Mouse (Mus musculus) CH12.LX (cell line): Measurements from ENCODE around the gene Dhx37. TPM values are rescaled to one million over a fixed set of nuclear protein-coding genes. Genes with fewer than 3 reads are reported as not detected.

Source experiments
- DNase-seq: peaks from one replicate; pipeline ENCODE4 v3.0.0-alpha.2; 2013; ENCODE audit errors: extremely low read depth
- H3K27ac ChIP-seq: 2 replicates; pipeline ENCODE4 v1.5.1; 2012; ENCODE audit warnings: low read depth, mild to moderate bottlenecking, control low read depth, moderate library complexity; ENCODE audit not compliant: insufficient read depth
- H3K27me3 ChIP-seq: replicated peaks from 2 replicates; pipeline ENCODE3; 2012; ENCODE audit warnings: inconsistent platforms
- H3K36me3 ChIP-seq, 2 experiments: replicated peaks in 1 of 2; 2 replicates each; pipeline versions ENCODE3 to v1.6.1; 2012; ENCODE audit warnings: inconsistent platforms in 1 of 2, low read length in 1 of 2, mild to moderate bottlenecking in 1 of 2, mixed read lengths in 1 of 2, moderate library complexity in 1 of 2; ENCODE audit not compliant: control insufficient read depth in 1 of 2, insufficient read depth in 1 of 2
- H3K4me1 ChIP-seq, 2 experiments: 2 replicates each; pipeline ENCODE4 v1.6.1; 2012; ENCODE audit warnings: inconsistent platforms in 1 of 2, moderate library complexity in 1 of 2; ENCODE audit not compliant: insufficient read depth in 2 of 2, control insufficient read depth in 1 of 2
- H3K4me2 ChIP-seq: 2 replicates; pipeline ENCODE4 v1.6.1; 2012; ENCODE audit warnings: low read depth, mild to moderate bottlenecking, control low read depth; ENCODE audit not compliant: poor library complexity, insufficient read depth, severe bottlenecking
- H3K4me3 ChIP-seq, 3 experiments: fragments of 150-350 bp in 1 of 3; sonication (generic) in 1 of 3; replicated peaks in 1 of 3; 2 replicates each; pipeline versions ENCODE3 to v1.5.1; 2011 to 2012; ENCODE audit warnings: low read depth in 2 of 3, low read length in 2 of 3, mild to moderate bottlenecking in 2 of 3, moderate library complexity in 2 of 3, control low read depth in 1 of 3, improper control_type of control experiment in 1 of 3, inconsistent platforms in 1 of 3, mixed read lengths in 1 of 3; ENCODE audit not compliant: poor library complexity in 1 of 3
- H3K79me2 ChIP-seq: replicated peaks from 2 replicates; pipeline ENCODE4 v1.6.1; 2012; ENCODE audit warnings: mild to moderate bottlenecking, moderate library complexity; ENCODE audit not compliant: control insufficient read depth, poor library complexity, insufficient read depth, severe bottlenecking; ENCODE audit errors: extremely low read depth
- H3K9ac ChIP-seq: 2 replicates; pipeline ENCODE4 v1.6.1; 2012; ENCODE audit warnings: low read depth, mild to moderate bottlenecking, control low read depth, moderate library complexity; ENCODE audit not compliant: insufficient read depth
- H3K9me3 ChIP-seq: replicated peaks from 2 replicates; pipeline ENCODE3; 2012; ENCODE audit warnings: low read length, inconsistent platforms, mixed read lengths
- CTCF ChIP-seq, 2 experiments: IDR thresholded peaks in 1 of 2; conservative IDR thresholded peaks in 1 of 2; 2 replicates each; pipeline ENCODE4 v1.5.1; 2011 to 2012; ENCODE audit warnings: low read depth in 2 of 2, low read length in 2 of 2, improper control_type of control experiment in 1 of 2, inconsistent platforms in 1 of 2, mild to moderate bottlenecking in 1 of 2, moderate library complexity in 1 of 2
- E2F4 ChIP-seq: IDR thresholded peaks from 2 replicates; pipeline ENCODE4 v1.6.1; 2011; ENCODE audit warnings: low read depth, low read length, improper control_type of control experiment; ENCODE audit not compliant: insufficient replicate concordance
- ELF1 ChIP-seq: IDR thresholded peaks from 2 replicates; pipeline ENCODE4 v1.6.1; 2014; ENCODE audit warnings: low read depth, mild to moderate bottlenecking, inconsistent platforms, low read length, improper control_type of control experiment
- EP300 ChIP-seq: IDR thresholded peaks from 2 replicates; pipeline ENCODE4 v1.6.1; 2011; ENCODE audit warnings: low read length, improper control_type of control experiment
- ETS1 ChIP-seq: conservative IDR thresholded peaks from 2 replicates; pipeline ENCODE4 v1.6.1; 2012; ENCODE audit warnings: low read depth, mild to moderate bottlenecking, inconsistent platforms, low read length, improper control_type of control experiment, moderate library complexity
- GABPA ChIP-seq: IDR thresholded peaks from 2 replicates; pipeline ENCODE4 v1.6.1; 2012; ENCODE audit warnings: low read depth, low read length, improper control_type of control experiment, inconsistent platforms; ENCODE audit not compliant: insufficient replicate concordance
- RAD21 ChIP-seq: IDR thresholded peaks from 2 replicates; pipeline ENCODE4 v1.6.1; 2011; ENCODE audit warnings: low read depth, mild to moderate bottlenecking, low read length, improper control_type of control experiment, moderate library complexity
- SIN3A ChIP-seq: IDR thresholded peaks from 2 replicates; pipeline ENCODE4 v1.6.1; 2012; ENCODE audit warnings: low read length, improper control_type of control experiment, inconsistent platforms
- TBP ChIP-seq: conservative IDR thresholded peaks from 2 replicates; pipeline ENCODE4 v1.6.1; 2011; ENCODE audit warnings: low read depth, low read length, improper control_type of control experiment
- TCF12 ChIP-seq: IDR thresholded peaks from 2 replicates; pipeline ENCODE4 v1.6.1; 2014; ENCODE audit warnings: low read depth, mild to moderate bottlenecking, inconsistent platforms, low read length, improper control_type of control experiment
- USF2 ChIP-seq: conservative IDR thresholded peaks from 2 replicates; pipeline ENCODE4 v1.6.1; 2011; ENCODE audit warnings: low read depth, low read length, improper control_type of control experiment
- dilution Hi-C: fragments of 300-500 bp; cut with MboI; formaldehyde crosslinking; loops from 2 replicates; pipeline ENCODE4 v1.14.3; 2020; ENCODE audit warnings: low sequenced_read_pairs; ENCODE audit not compliant: extremely low pct_unique_long_range_greater_than_20kb, extremely low pct_ligation_motif_present
- in situ Hi-C: fragments of 300-500 bp; cut with MboI; formaldehyde crosslinking; loops from 3 replicates; pipeline ENCODE4 v1.14.3; 2019; ENCODE audit warnings: low sequenced_read_pairs, low pct_ligation_motif_present, low pct_unique_long_range_greater_than_20kb, mixed read lengths
- polyA plus RNA-seq: library from polyadenylated mRNA; unstranded; fragments of >175 nt; gene quantifications from 2 replicates; pipeline ENCODE4 v1.2.1, GENCODE M21; 2012; ENCODE audit warnings: low read depth; ENCODE audit not compliant: insufficient read length
- total RNA-seq, 2 experiments: library from RNA; depleted of rRNA; stranded (reverse); fragments of 300-350 nt in 1 of 2; fragments of >200 nt in 1 of 2; gene quantifications; 2 replicates each; pipeline ENCODE4 v1.2.3; 2012 to 2014

Gene Dhx37
- total and polyA plus RNA-seq, 3 experiments, result 21.0 to 36.9 (median 26.0) TPM

DNA sequence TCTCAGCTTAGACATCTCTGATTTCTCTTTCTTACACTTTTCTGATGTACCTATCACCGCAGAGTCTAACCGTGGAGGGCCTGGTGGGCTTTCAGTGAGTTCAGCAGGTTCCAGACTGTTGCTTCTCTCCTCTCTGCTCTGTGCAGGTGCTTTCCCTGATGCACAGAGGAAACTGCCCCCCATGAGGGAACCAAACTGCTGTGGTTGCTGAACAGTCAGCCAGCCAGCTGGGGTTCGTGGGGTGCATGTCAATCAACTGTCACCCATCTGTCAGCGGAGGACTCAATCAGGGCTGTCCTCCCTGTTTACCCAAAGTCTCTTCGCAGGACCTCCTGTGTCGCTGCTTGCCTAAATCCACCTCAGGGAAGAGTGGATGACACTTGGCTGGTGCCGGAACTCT, 56.7 kb downstream of the Dhx37 start (continued):
- TF ChIP-seq SIN3A, result peak; percentile 58; the same call in 1 of the 2 replicates
- TF ChIP-seq, all 38 proteins: peak for 6

DNA sequence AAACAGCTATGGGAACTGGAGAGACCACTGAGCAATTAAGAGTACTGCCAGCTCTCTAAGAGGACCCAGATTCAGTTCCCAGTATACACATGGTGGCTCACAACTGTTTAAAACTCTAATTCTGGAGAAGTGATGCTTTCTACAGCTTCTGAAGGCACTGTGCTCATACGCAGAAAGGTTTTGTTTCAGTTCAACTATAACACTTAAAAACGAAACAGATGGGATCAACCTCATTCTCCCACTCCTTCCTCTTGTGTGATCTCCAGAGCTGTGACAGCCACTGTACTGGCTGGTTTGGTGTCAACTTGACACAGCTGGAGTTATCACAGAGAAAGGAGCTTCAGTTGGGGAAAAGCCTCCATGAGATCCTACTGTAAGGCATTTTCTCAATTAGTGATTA, 58.0 kb downstream of the Dhx37 start:
- no peaks in the 10 kb centered on the region for H3K27me3 ChIP-seq
- H3K9ac ChIP-seq, result no peak overlapping the region
- dilution Hi-C loops (no loop called here), in situ Hi-C loops (loop anchor here (10.0 kb wide), 2 partner anchors 109 to 471 kb away; no protein-coding TSS in a partner anchor)
- H3K79me2 ChIP-seq, result no peaks in the 10 kb centered on the region
- no peaks in the 10 kb centered on the region for H3K36me3 ChIP-seq
- H3K4me2 ChIP-seq, result peak overlapping the region; percentile 27; the same call in 1 of the 2 replicates
- 0 out of 2 replicates have a peak, but pooled peaks have one; percentile 27 for TF ChIP-seq ETS1
- no peak for TF ChIP-seq TCF12
- peaks cover 15% of the 10 kb centered on the region for H3K9me3 ChIP-seq
- no peak overlapping the region for H3K4me3 ChIP-seq
- no peak for DNase-seq
- peaks cover 6 to 38% of the 10 kb centered on the region in 2 experiments; a peak in 3 of 4 replicates for H3K4me1 ChIP-seq
- H3K27ac ChIP-seq, result no peak overlapping the region

DNA sequence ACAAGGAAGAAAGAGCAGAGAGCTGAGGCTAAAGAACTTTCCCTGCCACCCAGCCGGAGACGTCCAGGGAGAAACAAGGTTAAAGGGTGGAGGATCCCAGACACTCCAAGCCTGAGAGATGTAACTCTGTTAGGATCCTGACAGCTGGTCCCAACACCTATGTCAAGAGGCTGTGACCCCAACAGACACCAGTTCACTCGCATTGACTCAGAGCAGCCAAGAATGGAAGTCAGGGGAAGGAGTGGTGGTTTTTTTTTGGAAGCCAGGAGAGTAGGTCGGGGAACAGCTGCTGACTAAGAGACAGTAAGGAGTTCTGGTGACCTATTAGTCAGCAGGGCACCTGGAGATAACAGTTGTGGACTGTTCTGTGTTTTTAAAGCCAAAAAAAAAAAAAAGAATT, 61.9 kb downstream of the Dhx37 start:
- Histone ChIP-seq H3K27ac (no peak overlapping the region), H3K4me3 (no peak overlapping the region), H3K9ac (no peak overlapping the region), H3K36me3 (no peaks in the 10 kb centered on the region), H3K9me3 (peaks cover 15% of the 10 kb centered on the region), H3K4me1 (peaks cover 3 to 23% of the 10 kb centered on the region in 2 experiments; a peak in 3 of 4 replicates), H3K27me3 (no peaks in the 10 kb centered on the region), H3K79me2 (no peaks in the 10 kb centered on the region), H3K4me2 (no peak overlapping the region)
- in situ Hi-C loops (loop anchor here (10.0 kb wide), 2 partner anchors 113 to 467 kb away; no protein-coding TSS in a partner anchor), dilution Hi-C loops (no loop called here)
- TF ChIP-seq TBP (no peak), E2F4 (no peak), GABPA (no peak), CTCF (conservative IDR thresholded peaks at IDR 0.05 in 1 of 2, IDR thresholded peaks at IDR 0.05 in 1 of 2; ENCODE audit: low read depth in 2 of 2, low read length in 2 of 2) (no peak), ELF1 (no peak), SIN3A (no peak), EP300 (no peak), RAD21 (no peak)
- no peak for DNase-seq

DNA sequence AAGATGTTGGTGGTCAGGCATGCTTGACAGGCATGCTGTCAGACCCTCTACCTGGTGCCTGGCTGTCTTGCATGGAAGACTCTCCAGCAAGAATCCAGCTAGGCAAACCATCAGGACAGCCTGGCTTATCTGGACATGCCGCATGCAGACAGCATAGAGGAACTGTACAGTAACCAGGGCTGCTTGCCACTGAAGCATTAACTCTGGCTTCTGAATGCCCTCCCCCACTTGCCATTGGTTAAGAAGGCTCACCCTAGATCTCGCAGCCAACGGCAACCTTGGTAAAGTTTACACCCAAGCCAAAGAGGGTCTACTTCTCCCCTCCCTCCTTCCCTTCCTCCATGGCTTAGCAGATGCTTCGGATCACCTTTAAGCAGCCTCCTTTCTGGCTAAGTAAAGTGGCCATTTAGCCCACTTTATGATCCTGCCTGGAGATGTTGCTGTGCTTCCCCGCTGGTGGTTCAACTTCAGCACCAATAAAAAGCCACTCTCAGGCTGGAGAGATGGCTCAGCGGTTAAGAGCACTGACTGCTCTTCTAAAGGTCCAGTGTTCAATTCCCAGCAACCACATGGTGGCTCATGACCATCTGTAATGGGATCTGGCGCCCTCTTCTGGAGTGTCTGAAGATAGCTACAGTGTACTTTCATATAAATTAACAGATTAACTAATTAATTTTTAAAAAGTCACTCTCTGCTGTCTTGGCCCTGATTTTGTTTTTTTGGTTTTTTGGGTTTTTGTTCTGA, 62.8 kb downstream of the Dhx37 start:
- peaks cover 15% of the 10 kb centered on the region for H3K9me3 ChIP-seq
- H3K79me2 ChIP-seq, result no peaks in the 10 kb centered on the region
- H3K4me3 ChIP-seq, result no peak overlapping the region
- H3K4me1 ChIP-seq, result peaks cover 0 to 14% of the 10 kb centered on the region in 2 experiments; a peak in 2 of 4 replicates
- no peak overlapping the region for H3K4me2 ChIP-seq
- H3K27me3 ChIP-seq, result no peaks in the 10 kb centered on the region
- H3K36me3 ChIP-seq, result no peaks in the 10 kb centered on the region
- H3K9ac ChIP-seq, result no peak overlapping the region
- DNase-seq, result no peak
- in situ Hi-C loops (loop anchor here (10.0 kb wide), 2 partner anchors 114 to 466 kb away; no protein-coding TSS in a partner anchor), dilution Hi-C loops (no loop called here)
- TF ChIP-seq CTCF (conservative IDR thresholded peaks at IDR 0.05 in 1 of 2, IDR thresholded peaks at IDR 0.05 in 1 of 2; ENCODE audit: low read depth in 2 of 2, low read length in 2 of 2), result peak in 1 of 2 experiments; percentile 30; a peak in 2 of 4 replicates
- 0 out of 2 replicates have a peak, but pooled peaks have one; percentile 35 for TF ChIP-seq TBP
- TF ChIP-seq USF2, result no peak
- TF ChIP-seq, all 38 proteins: peak for 2
- H3K27ac ChIP-seq, result no peak overlapping the region
